Mouse (Mus musculus) common myeloid progenitor, adult 5-6 weeks (primary cell): ENCODE data around the gene Xk. TPM values are rescaled to one million over a fixed set of nuclear protein-coding genes. Genes with fewer than 3 reads are reported as not detected.
"Not testable (repeated sequence)": the region's sequence is repeated elsewhere in the genome, so short reads cannot be mapped to it uniquely, and the experiment has no call there.

Source experiments
- ATAC-seq: replicated peaks from 2 replicates; pipeline ENCODE4 v1.8.0; 2016; ENCODE audit warnings: low read depth, mild to moderate bottlenecking, moderate TSS enrichment, inconsistent platforms; ENCODE audit not compliant: poor library complexity, severe bottlenecking
- total RNA-seq: library from RNA; stranded (forward); fragments of 200-1000, 187-1606 nt; gene quantifications from 2 replicates; pipeline ENCODE4 v1.2.3, GENCODE M21; 2017

The Xk gene
- 13.8 and 14.1 TPM in 2 replicates for total RNA-seq

- peak; percentile 73 for ATAC-seq
Measured at GRCm38 (mm10) chrX:9272460-9273361, at the start of gene Xk. Gene Xk (plus strand): TSS chrX:9272756.

- no peak for ATAC-seq
Measured at GRCm38 (mm10) chrX:9227105-9227504, 45.5 kb upstream of the Xk start.

- no peak for ATAC-seq
Measured at GRCm38 (mm10) chrX:9240737-9241591, 31.6 kb upstream of the Xk start.

GRCm38 (mm10) chrX:9243381-9243864 is 29.1 kb upstream of the Xk start:
- ATAC-seq, result peak; percentile 39

- peak; percentile 80 for ATAC-seq
Measured at GRCm38 (mm10) chrX:9244603-9245336, 27.8 kb upstream of the Xk start.

GRCm38 (mm10) chrX:9248911-9249310 is 23.6 kb upstream of the Xk start:
- no peak for ATAC-seq

- ATAC-seq, result peak; percentile 56
Measured at GRCm38 (mm10) chrX:9253990-9254389, 18.6 kb upstream of the Xk start.

- no peak for ATAC-seq
Measured at GRCm38 (mm10) chrX:9254901-9255300, 17.7 kb upstream of the Xk start.

- ATAC-seq, result 0 out of 2 replicates have a peak, but pooled peaks have one; percentile 25
Measured at GRCm38 (mm10) chrX:9256766-9257165, 15.8 kb upstream of the Xk start, which contains the start of gene Gm14862. Gene Gm14862 (minus strand): TSS chrX:9256899.

GRCm38 (mm10) chrX:9257831-9258230 is 14.7 kb upstream of the Xk start:
- no peak for ATAC-seq

- ATAC-seq, result peak; percentile 63; the same call in 1 of the 2 replicates
Measured at GRCm38 (mm10) chrX:9259267-9259666, 13.3 kb upstream of the Xk start.

GRCm38 (mm10) chrX:9271112-9271511 is 1.4 kb upstream of the Xk start:
- no peak for ATAC-seq

- 0 out of 2 replicates have a peak, but pooled peaks have one; percentile 0 for ATAC-seq
Measured at GRCm38 (mm10) chrX:9271947-9272459, 553 bp upstream of the Xk start.

- ATAC-seq, result no peak
Measured at GRCm38 (mm10) chrX:9273377-9274002, 934 bp downstream of the Xk start.

GRCm38 (mm10) chrX:9274321-9274720 is 1.8 kb downstream of the Xk start:
- ATAC-seq, result no peak; the same call in 1 of the 2 replicates

GRCm38 (mm10) chrX:9283464-9283863 is 10.9 kb downstream of the Xk start, which contains the start of gene H2al1m:
Gene H2al1m (plus strand): TSS chrX:9283764.
- ATAC-seq, result not testable (repeated sequence)

- not testable (repeated sequence) for ATAC-seq
Measured at GRCm38 (mm10) chrX:9293140-9293829, 20.7 kb downstream of the Xk start.

GRCm38 (mm10) chrX:9298413-9298864 is 25.9 kb downstream of the Xk start:
- ATAC-seq, result peak; percentile 60
